Mouse (Mus musculus) bone marrow macrophage, adult 2 months (primary cell): ENCODE measurements around the gene Grap2. TPM values are rescaled to one million over a fixed set of nuclear protein-coding genes. Genes with fewer than 3 reads are reported as not detected.

Experiments
- H3K27ac ChIP-seq: 2 replicates; pipeline ENCODE4 v1.5.1; 2012; ENCODE audit warnings: low read depth, low read length; ENCODE audit not compliant: insufficient read depth
- H3K4me1 ChIP-seq: 2 replicates; pipeline ENCODE4 v1.6.1; 2012; ENCODE audit warnings: low read length; ENCODE audit not compliant: control insufficient read depth, insufficient read depth
- H3K4me3 ChIP-seq: 2 replicates; pipeline ENCODE4 v1.5.1; 2012; ENCODE audit warnings: mild to moderate bottlenecking, low read length, moderate library complexity; ENCODE audit not compliant: insufficient read depth
- CTCF ChIP-seq: IDR thresholded peaks from 2 replicates; pipeline ENCODE4 v1.5.1; 2012; ENCODE audit warnings: low read depth, mild to moderate bottlenecking, low read length, moderate library complexity
- POLR2A ChIP-seq: IDR thresholded peaks from 2 replicates; pipeline ENCODE4 v1.6.1; 2012; ENCODE audit warnings: mild to moderate bottlenecking, low read depth, low read length, borderline replicate concordance
- polyA plus RNA-seq: library from polyadenylated mRNA; stranded (reverse); fragments of >200 nt; gene quantifications from 2 replicates; pipeline ENCODE4 v1.2.4, GENCODE M21; 2012; ENCODE audit not compliant: missing spikeins, insufficient read depth, insufficient read length

The Grap2 gene
- 1.9 and 2.0 TPM in 2 replicates for polyA plus RNA-seq

DNA sequence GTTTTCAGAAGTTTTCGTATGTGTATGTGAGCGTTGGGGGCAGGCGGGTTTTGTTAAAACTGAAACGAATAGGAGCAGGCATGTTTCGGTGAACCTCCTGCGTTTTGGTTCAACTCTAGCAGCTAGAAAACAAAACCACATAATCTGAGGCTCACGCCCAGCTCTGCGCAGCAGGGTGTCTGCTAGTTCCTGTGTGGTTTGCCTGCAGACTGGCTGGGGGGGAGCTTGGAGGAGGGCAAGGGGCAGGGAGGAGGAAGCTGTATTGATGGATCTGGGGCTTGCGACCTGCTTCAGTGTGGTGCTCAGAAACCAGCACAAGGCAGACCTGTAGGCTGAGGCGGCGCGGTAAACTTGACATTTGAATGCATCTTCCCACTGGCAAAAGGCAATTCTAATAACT lies at the start of gene Grap2:
Gene Grap2, plus strand, starts transcription at position 304 of the 400 bp plus-strand sequence.
- H3K27ac ChIP-seq: no peak within 1 kb of the TSS
- H3K4me3 ChIP-seq: peak within 1 kb of the TSS; percentile 41
- TF ChIP-seq CTCF (no peak), POLR2A (no peak)
- peaks cover 3% of the 10 kb centered on the region; the same call in 1 of the 2 replicates for H3K4me1 ChIP-seq

GRCm38 (mm10) chr15:80529955-80530869 lies 42.2 kb upstream of the Grap2 start:
- TF ChIP-seq CTCF (no peak), POLR2A (no peak)
- H3K4me3 ChIP-seq: no peak overlapping the region
- H3K4me1 ChIP-seq: no peaks in the 10 kb centered on the region
- H3K27ac ChIP-seq: no peak overlapping the region

- no peak overlapping the region for H3K27ac ChIP-seq
- TF ChIP-seq CTCF: no peak
- TF ChIP-seq POLR2A: no peak
- no peaks in the 10 kb centered on the region for H3K4me1 ChIP-seq
- no peak overlapping the region for H3K4me3 ChIP-seq
Observed at GRCm38 (mm10) chr15:80531026-80531425, 41.4 kb upstream of the Grap2 start.

GRCm38 (mm10) chr15:80532281-80533072 lies 39.9 kb upstream of the Grap2 start:
- H3K4me1 ChIP-seq: no peaks in the 10 kb centered on the region
- TF ChIP-seq CTCF (no peak), POLR2A (no peak)
- H3K4me3 ChIP-seq: no peak overlapping the region
- H3K27ac ChIP-seq: no peak overlapping the region

DNA sequence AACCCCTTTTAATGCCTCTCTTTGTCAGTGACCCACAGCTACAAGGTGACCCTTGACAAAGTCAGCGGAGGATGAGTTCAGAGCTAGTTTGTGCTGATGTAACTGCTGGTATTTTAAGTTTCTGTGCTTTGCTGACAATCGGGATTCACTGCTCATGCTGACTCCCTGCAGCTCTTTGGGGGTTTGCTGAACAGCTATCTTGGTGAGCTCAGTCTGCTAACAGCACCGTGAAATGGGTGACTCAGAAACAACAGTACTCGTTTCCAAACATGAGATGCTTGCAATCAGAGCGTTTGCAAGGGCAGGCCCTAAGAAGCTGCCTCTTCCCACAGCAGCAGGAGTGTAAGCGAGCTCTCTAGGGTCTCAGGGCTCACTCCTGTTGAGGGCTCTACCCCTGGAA lies 39.1 kb upstream of the Grap2 start:
- no peak for TF ChIP-seq POLR2A
- TF ChIP-seq CTCF: no peak
- no peak overlapping the region for H3K4me3 ChIP-seq
- H3K4me1 ChIP-seq: no peaks in the 10 kb centered on the region
- H3K27ac ChIP-seq: no peak overlapping the region

DNA sequence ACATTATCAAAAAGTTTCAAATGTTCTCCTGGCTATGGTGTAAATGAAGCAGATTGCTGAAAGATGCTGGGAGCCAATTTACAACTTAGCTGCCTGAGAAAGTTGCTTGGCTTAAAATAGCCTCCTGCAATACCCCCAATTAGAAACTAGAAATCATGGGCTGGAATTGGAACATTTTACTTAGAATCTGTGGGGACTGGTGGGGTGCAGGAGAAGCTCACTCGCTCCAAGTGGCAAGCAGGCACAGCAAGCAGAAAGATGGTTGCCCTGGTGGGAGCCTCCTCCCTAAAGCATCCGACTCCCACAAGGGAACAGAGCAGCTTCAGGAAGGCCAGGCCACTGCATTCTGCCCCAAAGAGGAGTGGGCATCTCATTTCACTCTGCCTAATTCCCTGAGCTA lies 36.3 kb upstream of the Grap2 start:
- TF ChIP-seq POLR2A: no peak
- no peak for TF ChIP-seq CTCF
- Histone ChIP-seq H3K4me1 (no peaks in the 10 kb centered on the region), H3K4me3 (no peak overlapping the region), H3K27ac (no peak overlapping the region)

DNA sequence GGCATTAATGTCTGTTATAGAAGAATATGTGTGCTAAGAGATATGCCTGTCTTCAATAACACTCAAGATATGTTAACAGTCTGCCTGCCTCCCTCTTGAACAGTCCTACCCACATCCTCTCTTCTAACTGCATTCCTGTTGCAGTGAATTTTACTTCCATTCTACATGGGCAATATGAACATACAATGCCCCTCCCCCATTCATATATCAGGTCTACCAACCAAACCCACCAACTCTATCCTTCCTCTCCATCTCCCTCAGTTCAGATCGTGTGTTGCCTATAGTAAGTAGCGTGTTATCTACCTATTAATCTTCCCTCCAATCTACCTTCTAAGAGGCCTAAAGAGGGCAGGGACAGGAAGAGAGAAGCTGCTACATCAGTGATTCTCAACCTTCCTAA lies 34.3 kb upstream of the Grap2 start:
- TF ChIP-seq CTCF (no peak), POLR2A (no peak)
- no peak overlapping the region for H3K4me3 ChIP-seq
- no peaks in the 10 kb centered on the region for H3K4me1 ChIP-seq
- no peak overlapping the region for H3K27ac ChIP-seq

DNA sequence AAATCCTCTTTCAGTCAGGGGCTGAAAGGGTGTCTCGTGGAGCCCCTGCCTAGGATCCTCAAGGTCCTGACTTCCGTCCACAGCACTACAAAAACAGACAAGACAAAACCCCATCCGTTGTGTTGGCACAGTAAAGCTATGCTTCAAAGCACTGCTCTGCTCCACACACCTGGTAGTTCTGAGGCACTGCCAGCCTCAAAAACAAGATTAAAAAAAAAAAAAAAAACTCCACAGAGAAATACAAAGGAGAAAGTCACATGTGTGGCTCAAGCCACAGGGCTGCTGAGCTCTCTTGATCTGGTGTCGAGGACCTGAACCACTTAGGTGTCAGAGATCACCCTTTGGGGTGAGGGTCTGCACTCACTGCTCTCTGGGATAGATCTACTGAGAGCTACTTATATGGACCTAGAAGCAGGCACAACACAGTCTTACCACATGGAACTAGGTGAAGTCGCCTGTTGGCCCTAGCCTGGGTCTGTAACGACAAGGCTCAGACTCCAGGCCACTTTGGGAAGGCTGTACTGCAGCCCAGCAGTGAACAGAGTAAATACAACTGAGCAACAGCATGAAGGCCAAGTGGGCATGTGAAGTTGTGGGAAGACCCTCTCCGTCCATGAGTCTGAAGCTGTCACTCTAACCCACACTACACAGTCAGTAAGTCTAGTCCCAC lies 33.6 kb upstream of the Grap2 start:
- H3K4me3 ChIP-seq: no peak overlapping the region
- H3K4me1 ChIP-seq: no peaks in the 10 kb centered on the region
- H3K27ac ChIP-seq: no peak overlapping the region
- TF ChIP-seq CTCF (no peak), POLR2A (no peak)

DNA sequence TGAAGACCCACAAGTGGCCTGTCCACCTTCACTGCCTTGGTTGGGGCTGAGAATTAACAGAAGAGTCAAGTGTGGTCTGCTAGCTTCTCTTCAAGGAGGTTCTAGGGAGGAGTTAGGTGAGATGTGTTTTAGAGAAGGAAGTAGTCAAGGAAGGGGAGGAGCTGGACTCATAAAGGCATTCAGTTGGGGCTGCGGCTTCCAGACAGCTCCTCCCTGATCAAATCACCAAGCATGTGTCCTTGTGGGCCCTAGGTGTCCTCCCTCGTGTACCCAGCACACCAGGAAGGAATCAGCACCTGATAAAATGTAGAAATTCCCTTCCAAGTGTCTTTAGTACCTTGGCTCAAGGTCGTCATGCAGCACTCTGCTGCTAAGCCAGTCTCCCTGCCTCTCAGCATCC lies 28.3 kb upstream of the Grap2 start:
- H3K27ac ChIP-seq: no peak overlapping the region
- no peak for TF ChIP-seq POLR2A
- TF ChIP-seq CTCF: no peak
- H3K4me3 ChIP-seq: no peak overlapping the region

More for the DNA sequence above, 28.3 kb upstream of the Grap2 start:
- no peaks in the 10 kb centered on the region for H3K4me1 ChIP-seq
